In genomic region chr5:5559798-5560197, GRCm38 (mm10) we compare ENCODE assay signal across 8 mouse cellular contexts. TPM values are rescaled to one million over a fixed set of nuclear protein-coding genes. Genes with fewer than 3 reads are reported as not detected.
DNase-seq lines count a peak whose midpoint lies in the region; ATAC-seq and TF ChIP-seq lines count a peak whose summit lies in the region.

No protein-coding gene starts in this region.

- WGBS in heart, embryonic 11.5 days (ENCODE audit: insufficient replicate concordance): 43% methylated on average over 8 of the region's 8 CpGs
- 45% methylated on average over 8 of the region's 8 CpGs for WGBS in forebrain, embryonic 13.5 days
- WGBS in liver, embryonic 13.5 days (ENCODE audit: insufficient replicate concordance): 42% methylated on average over 8 of the region's 8 CpGs

- peak overlapping the region; percentile 67 for H3K4me3 ChIP-seq in heart, embryonic 11.5 days (ENCODE audit: low read depth, low read length)
- peak overlapping the region; percentile 65 for H3K4me3 ChIP-seq in C2C12 (ENCODE audit: insufficient read depth, poor library complexity, severe bottlenecking)
- H3K4me3 ChIP-seq in forebrain, embryonic 13.5 days: peak overlapping the region; percentile 72
- peak overlapping the region; percentile 78 for H3K4me3 ChIP-seq in liver, embryonic 13.5 days (replicated peaks)

- H3K27ac ChIP-seq in heart, embryonic 11.5 days (ENCODE audit: low read depth, low read length): no peak overlapping the region
- H3K27ac ChIP-seq in forebrain, embryonic 13.5 days: peak overlapping the region; percentile 57
- H3K27ac ChIP-seq in liver, embryonic 13.5 days: no peak overlapping the region

- TF ChIP-seq CTCF in C2C12 (IDR thresholded peaks at IDR 0.05; ENCODE audit: control insufficient read depth, insufficient read depth, insufficient read length): no peak

- no peaks in the 10 kb centered on the region for H3K4me1 ChIP-seq in heart, embryonic 11.5 days (ENCODE audit: control insufficient read depth, insufficient read depth, low read length)
- peaks cover 17% of the 10 kb centered on the region for H3K4me1 ChIP-seq in forebrain, embryonic 13.5 days
- peaks cover 19% of the 10 kb centered on the region for H3K4me1 ChIP-seq in liver, embryonic 13.5 days (replicated peaks)

- H3K79me2 ChIP-seq in C2C12 (ENCODE audit: control insufficient read depth, insufficient read depth): peaks cover 22% of the 10 kb centered on the region

- no peak for ATAC-seq in heart, embryonic 11.5 days (replicated peaks; ENCODE audit: insufficient number of reproducible peaks, low FRiP score, low TSS enrichment)
- ATAC-seq in forebrain, embryonic 13.5 days: no peak
- ATAC-seq in liver, embryonic 13.5 days (ENCODE audit: low read depth): no peak
- no peak for ATAC-seq in megakaryocyte-erythroid progenitor cell, adult 5-6 weeks (replicated peaks; ENCODE audit: low FRiP score, low TSS enrichment, poor library complexity, severe bottlenecking)

- peak overlapping the region; percentile 70 for H3K4me2 ChIP-seq in heart, embryonic 11.5 days
- peak overlapping the region; percentile 67 for H3K4me2 ChIP-seq in forebrain, embryonic 13.5 days
- H3K4me2 ChIP-seq in liver, embryonic 13.5 days: peak overlapping the region; percentile 70

- intact Hi-C loops in heart, postnatal 14 days (cut with DNase I): loop anchor here (5.0 kb wide), 1 partner anchor 42 kb away; no protein-coding TSS in a partner anchor

- H3ac ChIP-seq in C2C12 (ENCODE audit: control insufficient read depth, insufficient read length, low read depth): no peak overlapping the region

- peak overlapping the region; percentile 81 for H3K9ac ChIP-seq in heart, embryonic 11.5 days (ENCODE audit: low read depth, low read length)
- H3K9ac ChIP-seq in forebrain, embryonic 13.5 days: peak overlapping the region; percentile 73
- H3K9ac ChIP-seq in liver, embryonic 13.5 days: peak overlapping the region; percentile 80

- H3K36me3 ChIP-seq in heart, embryonic 11.5 days (ENCODE audit: control insufficient read depth, insufficient read depth, low read length): peaks cover under 1% of the 10 kb centered on the region
- H3K36me3 ChIP-seq in C2C12 (ENCODE audit: control insufficient read depth, insufficient read depth): peaks cover 9% of the 10 kb centered on the region
- H3K36me3 ChIP-seq in forebrain, embryonic 13.5 days (ENCODE audit: poor library complexity, severe bottlenecking): peaks cover 5% of the 10 kb centered on the region
- H3K36me3 ChIP-seq in liver, embryonic 13.5 days: peaks cover 5% of the 10 kb centered on the region

- no peak for DNase-seq in heart, postnatal 14 days
- no peak for DNase-seq in liver, embryonic 13.5 days
- DNase-seq in lung, postnatal 14 days: no peak
- DNase-seq in adrenal gland, postnatal 36 days: no peak

- no peaks in the 10 kb centered on the region for H3K27me3 ChIP-seq in heart, embryonic 11.5 days (ENCODE audit: control insufficient read depth, insufficient read depth, low read length)
- no peaks in the 10 kb centered on the region for H3K27me3 ChIP-seq in C2C12 (ENCODE audit: control insufficient read depth, insufficient read depth, insufficient read length)
- H3K27me3 ChIP-seq in forebrain, embryonic 13.5 days: no peaks in the 10 kb centered on the region; the same call in 1 of the 2 replicates
- H3K27me3 ChIP-seq in liver, embryonic 13.5 days: no peaks in the 10 kb centered on the region

- H3K9me3 ChIP-seq in heart, embryonic 11.5 days (replicated peaks; ENCODE audit: control insufficient read depth, low read length): no peaks in the 10 kb centered on the region
- H3K9me3 ChIP-seq in forebrain, embryonic 13.5 days (replicated peaks): no peaks in the 10 kb centered on the region
- H3K9me3 ChIP-seq in liver, embryonic 13.5 days (replicated peaks): no peaks in the 10 kb centered on the region

- peaks cover 19% of the 10 kb centered on the region for H3K79me3 ChIP-seq in C2C12 (ENCODE audit: low read depth)

TF ChIP-seq in C2C12, 6 proteins besides CTCF, POLR2A, EP300 and RAD21:
- TF ChIP-seq MYOD1 (IDR thresholded peaks at IDR 0.05; ENCODE audit: control insufficient read depth, insufficient read length, low read depth): no peak
- no peak for TF ChIP-seq CEBPB (IDR thresholded peaks at IDR 0.05; ENCODE audit: low read depth)
- TF ChIP-seq MYOG (IDR thresholded peaks at IDR 0.05; ENCODE audit: control insufficient read depth, extremely low read depth, insufficient read length): no peak
- TF ChIP-seq MAX (IDR thresholded peaks at IDR 0.05): no peak
- no peak for TF ChIP-seq FOSL1 (IDR thresholded peaks at IDR 0.05; ENCODE audit: insufficient read depth, low read length, poor library complexity, severe bottlenecking)
- TF ChIP-seq USF1 (IDR thresholded peaks at IDR 0.05; ENCODE audit: low read depth): no peak

RNA-seq across cellular contexts. Expression of gene Gtpbp10, which starts 0.5 kb away (rescaled TPM):
- polyA plus RNA-seq in heart, embryonic 11.5 days (2014; fragmentation: Nextera tagmentation; extraction: Ambion mirVana): 21.3 and 22.1 TPM in 2 replicates
- 1 to 10 TPM; 8.4 to 9.5 TPM for total RNA-seq in heart, postnatal 14 days (2021)
- polyA plus RNA-seq in C2C12 (2012; fragmentation: generic; extraction: Trizol): 4.6 TPM
- polyA plus RNA-seq in forebrain, embryonic 13.5 days (2015; fragmentation: Nextera tagmentation; extraction: Ambion mirVana): 31.0 and 33.2 TPM in 2 replicates
- 11.2 and 13.8 TPM in 2 replicates for polyA plus RNA-seq in liver, embryonic 13.5 days (2015; fragmentation: Nextera tagmentation; extraction: Ambion mirVana)
- 23.4 and 29.9 TPM in 2 replicates for total RNA-seq in megakaryocyte-erythroid progenitor cell, adult 5-6 weeks (2014; fragmentation: Nextera tagmentation)
- total RNA-seq in megakaryocyte-erythroid progenitor cell, adult 5-6 weeks (2017): 28.9 and 49.6 TPM in 2 replicates
- 10 to 100 TPM; 12.5 to 15.8 TPM for total RNA-seq in adrenal gland, postnatal 36 days (2021)

RNA-seq across cellular contexts. Expression of gene Gm8773, which starts 13.8 kb away (rescaled TPM):
- polyA plus RNA-seq in heart, embryonic 11.5 days (2014; fragmentation: Nextera tagmentation; extraction: Ambion mirVana): 1.1 and 1.5 TPM in 2 replicates
- total RNA-seq in heart, postnatal 14 days (2021): not detected
- 0.67 TPM for polyA plus RNA-seq in C2C12 (2012; fragmentation: generic; extraction: Trizol)
- 6.4 and 7.1 TPM in 2 replicates for polyA plus RNA-seq in forebrain, embryonic 13.5 days (2015; fragmentation: Nextera tagmentation; extraction: Ambion mirVana)
- 0.28 and 0.79 TPM in 2 replicates for polyA plus RNA-seq in liver, embryonic 13.5 days (2015; fragmentation: Nextera tagmentation; extraction: Ambion mirVana)
- not detected in 2 replicates for total RNA-seq in megakaryocyte-erythroid progenitor cell, adult 5-6 weeks (2014; fragmentation: Nextera tagmentation)
- not detected in 2 replicates for total RNA-seq in megakaryocyte-erythroid progenitor cell, adult 5-6 weeks (2017)
- total RNA-seq in adrenal gland, postnatal 36 days (2021): not detected

RNA-seq across cellular contexts. Expression of gene Cldn12, which starts 45.0 kb away (rescaled TPM):
- polyA plus RNA-seq in heart, embryonic 11.5 days (2014; fragmentation: Nextera tagmentation; extraction: Ambion mirVana): 18.5 and 20.3 TPM in 2 replicates
- 10 to 100 TPM; 17.7 to 18.5 TPM for total RNA-seq in heart, postnatal 14 days (2021)
- polyA plus RNA-seq in C2C12 (2012; fragmentation: generic; extraction: Trizol): 27.2 TPM
- polyA plus RNA-seq in forebrain, embryonic 13.5 days (2015; fragmentation: Nextera tagmentation; extraction: Ambion mirVana): 24.1 and 29.1 TPM in 2 replicates
- 8.6 and 10.1 TPM in 2 replicates for polyA plus RNA-seq in liver, embryonic 13.5 days (2015; fragmentation: Nextera tagmentation; extraction: Ambion mirVana)
- 0.52 and 2.0 TPM in 2 replicates for total RNA-seq in megakaryocyte-erythroid progenitor cell, adult 5-6 weeks (2014; fragmentation: Nextera tagmentation)
- total RNA-seq in megakaryocyte-erythroid progenitor cell, adult 5-6 weeks (2017): 1.6 and 3.4 TPM in 2 replicates
- total RNA-seq in adrenal gland, postnatal 36 days (2021): 10 to 100 TPM; 15.0 to 23.7 TPM
